Mouse (Mus musculus) hindbrain, embryonic 16.5 days (tissue): ENCODE measurements around the gene Wnk4. TPM values are rescaled to one million over a fixed set of nuclear protein-coding genes. Genes with fewer than 3 reads are reported as not detected.
"Not testable (repeated sequence)": the region's sequence is repeated elsewhere in the genome, so short reads cannot be mapped to it uniquely, and the experiment has no call there.

Source experiments
- ATAC-seq: fragments of 200-750 bp; cut with Nextera tagmentation; 2 replicates; pipeline ENCODE4 v1.8.0; 2017; ENCODE audit warnings: moderate TSS enrichment, moderate library complexity
- H3K27ac ChIP-seq: fragments of 300-500 bp; sonication (generic); 2 replicates; pipeline ENCODE4 v1.5.1; 2014; ENCODE audit warnings: low read depth, mild to moderate bottlenecking, control low read depth, low read length, moderate library complexity
- H3K27me3 ChIP-seq: fragments of 300-500 bp; sonication (generic); replicated peaks from 2 replicates; pipeline ENCODE4 v1.6.1; 2014; ENCODE audit warnings: low read length; ENCODE audit not compliant: control insufficient read depth, insufficient read depth
- H3K36me3 ChIP-seq: fragments of 300-500 bp; sonication (generic); 2 replicates; pipeline ENCODE4 v1.6.1; 2014; ENCODE audit warnings: mild to moderate bottlenecking, low read length, moderate library complexity, mixed read lengths; ENCODE audit not compliant: control insufficient read depth, insufficient read depth
- H3K4me1 ChIP-seq: fragments of 300-500 bp; sonication (generic); 2 replicates; pipeline ENCODE4 v1.6.1; 2014; ENCODE audit warnings: low read depth, low read length; ENCODE audit not compliant: control insufficient read depth, insufficient read depth
- H3K4me2 ChIP-seq: fragments of 300-500 bp; sonication (generic); 2 replicates; pipeline ENCODE4 v1.6.1; 2014; ENCODE audit warnings: mild to moderate bottlenecking, low read length, control low read depth, moderate library complexity
- H3K4me3 ChIP-seq: fragments of 300-500 bp; sonication (generic); 2 replicates; pipeline ENCODE4 v1.5.1; 2014; ENCODE audit warnings: mild to moderate bottlenecking, low read length, control low read depth, moderate library complexity
- H3K9ac ChIP-seq: fragments of 300-500 bp; sonication (generic); 2 replicates; pipeline ENCODE4 v1.6.1; 2014; ENCODE audit warnings: low read depth, mild to moderate bottlenecking, control low read depth, low read length, moderate library complexity
- H3K9me3 ChIP-seq: fragments of 300-500 bp; sonication (generic); 2 replicates; pipeline ENCODE4 v1.6.1; 2014; ENCODE audit warnings: mild to moderate bottlenecking, low read length, moderate library complexity; ENCODE audit not compliant: control insufficient read depth
- WGBS: fragments of 180-500 bp; shearing (Covaris S2); extraction: QIAGEN DNeasy Blood & Tissue Kit; methylation state at CpG from one replicate; pipeline ENCODE4 v1.1.7; 2014; 5-methylcytosine and 5-hydroxymethylcytosine counted together
- polyA plus RNA-seq: library from polyadenylated mRNA; unstranded; fragments of >200 nt; fragmentation: Nextera tagmentation; extraction: Ambion mirVana; gene quantifications from 2 replicates; pipeline ENCODE4 v1.2.1, GENCODE M21; 2015

Gene Wnk4
- polyA plus RNA-seq, 1 experiment from 2014 or later, result 7.2 TPM

DNA sequence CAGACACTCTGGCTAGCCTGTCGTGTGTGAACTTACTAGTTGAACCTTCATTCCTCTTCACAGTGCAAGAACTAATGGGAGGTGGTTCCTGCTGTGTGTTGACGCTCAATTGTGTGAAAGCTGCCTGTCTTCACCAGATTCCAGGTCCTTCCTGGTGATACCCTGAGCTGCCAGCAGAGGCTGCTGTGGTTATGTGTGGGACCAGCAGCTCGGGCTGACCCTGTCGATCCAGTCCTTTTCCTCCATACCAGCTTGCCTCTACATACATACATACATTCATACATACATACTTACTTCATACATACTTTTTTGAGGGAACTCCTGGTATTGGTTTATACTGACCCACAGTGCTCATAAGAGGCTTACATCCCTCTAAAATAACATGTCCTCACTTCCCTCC lies 63.2 kb downstream of the Wnk4 start:
- H3K9me3 ChIP-seq, result no peaks in the 10 kb centered on the region
- no peak overlapping the region for H3K4me3 ChIP-seq
- H3K9ac ChIP-seq, result no peak overlapping the region
- H3K36me3 ChIP-seq, result peaks cover 33% of the 10 kb centered on the region
- WGBS, result 15% methylated on average over 4 of the region's 4 CpGs
- H3K27me3 ChIP-seq, result no peaks in the 10 kb centered on the region
- no peak overlapping the region for H3K27ac ChIP-seq
- no peak overlapping the region for H3K4me2 ChIP-seq
- ATAC-seq, result peak; percentile 79
- no peaks in the 10 kb centered on the region for H3K4me1 ChIP-seq

DNA sequence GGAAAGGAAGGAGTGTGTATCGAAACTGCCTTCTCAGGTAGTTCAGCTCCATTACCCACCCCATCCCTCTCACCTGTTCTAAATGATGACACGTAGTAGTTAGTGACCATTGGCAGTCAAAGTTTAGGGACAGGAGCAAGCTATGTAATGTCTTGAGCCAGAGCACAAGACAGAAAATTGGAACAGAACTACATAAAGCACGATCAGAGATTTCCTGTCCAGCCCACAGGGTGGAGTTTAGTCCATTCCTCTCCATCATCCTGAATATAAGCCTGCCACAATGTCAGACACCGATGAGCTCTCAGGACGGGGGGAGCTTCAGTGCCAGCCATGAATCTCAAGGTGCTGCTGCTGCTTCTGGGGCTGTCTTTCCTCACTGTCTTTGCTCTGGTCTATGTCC lies 64.4 kb downstream of the Wnk4 start, which contains the start of gene Aoc2:
Aoc2 (plus strand) TSS at position 301 of the 400 bp plus-strand sequence.
- peaks cover 29% of the 10 kb centered on the region for H3K36me3 ChIP-seq

DNA sequence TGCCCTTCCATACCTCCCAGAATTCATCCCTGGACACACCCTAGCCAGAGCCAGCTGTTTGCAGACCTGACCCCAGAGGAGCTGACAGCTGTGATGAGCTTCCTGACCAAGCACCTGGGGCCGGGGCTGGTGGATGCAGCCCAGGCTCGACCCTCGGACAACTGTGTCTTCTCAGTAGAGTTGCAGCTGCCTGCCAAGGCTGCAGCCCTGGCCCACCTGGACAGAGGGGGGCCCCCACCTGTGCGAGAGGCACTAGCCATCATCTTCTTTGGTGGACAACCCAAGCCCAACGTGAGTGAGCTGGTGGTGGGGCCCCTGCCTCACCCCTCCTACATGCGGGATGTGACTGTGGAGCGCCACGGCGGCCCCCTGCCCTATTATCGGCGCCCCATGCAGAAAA lies 64.8 kb downstream of the Wnk4 start:
- peaks cover 28% of the 10 kb centered on the region for H3K36me3 ChIP-seq
- WGBS, result 94% methylated on average over 11 of the region's 11 CpGs

More for the DNA sequence above, 64.4 kb downstream of the Wnk4 start, which contains the start of gene Aoc2:
- Histone ChIP-seq H3K4me3 (no peak within 1 kb of the TSS), H3K9me3 (no peaks in the 10 kb centered on the region), H3K27ac (no peak within 1 kb of the TSS), H3K4me1 (no peaks in the 10 kb centered on the region), H3K27me3 (no peaks in the 10 kb centered on the region), H3K9ac (no peak within 1 kb of the TSS), H3K4me2 (no peak within 1 kb of the TSS)
- WGBS, result 92% methylated on average over 5 of the region's 5 CpGs
- no peak for ATAC-seq

DNA sequence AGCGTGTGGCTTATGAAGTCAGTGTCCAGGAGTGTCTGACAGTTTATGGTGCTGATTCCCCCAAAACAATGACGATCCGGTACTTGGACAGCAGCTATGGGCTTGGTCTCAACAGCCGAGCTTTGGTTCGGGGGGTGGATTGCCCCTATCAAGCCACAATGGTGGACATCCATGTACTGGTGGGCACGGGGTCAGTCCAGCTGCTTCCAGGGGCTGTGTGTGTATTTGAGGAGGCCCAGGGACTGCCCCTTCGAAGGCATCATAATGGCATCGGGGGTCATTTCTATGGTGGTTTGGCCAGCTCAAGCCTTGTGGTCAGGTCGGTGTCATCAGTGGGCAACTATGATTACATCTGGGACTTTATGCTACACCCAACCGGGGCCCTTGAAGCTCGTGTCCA lies 65.8 kb downstream of the Wnk4 start:
- H3K4me2 ChIP-seq, result no peak overlapping the region
- ATAC-seq, result no peak
- no peaks in the 10 kb centered on the region for H3K9me3 ChIP-seq
- no peak overlapping the region for H3K9ac ChIP-seq
- H3K4me1 ChIP-seq, result no peaks in the 10 kb centered on the region
- WGBS, result 90% methylated on average over 11 of the region's 11 CpGs
- no peak overlapping the region for H3K27ac ChIP-seq
- peaks cover 21% of the 10 kb centered on the region for H3K36me3 ChIP-seq
- no peak overlapping the region for H3K4me3 ChIP-seq
- H3K27me3 ChIP-seq, result no peaks in the 10 kb centered on the region

More for the DNA sequence above, 64.8 kb downstream of the Wnk4 start:
- not testable (repeated sequence) for H3K27me3 ChIP-seq, H3K4me3 ChIP-seq, H3K9ac ChIP-seq, H3K4me1 ChIP-seq, H3K9me3 ChIP-seq, H3K4me2 ChIP-seq, H3K27ac ChIP-seq, ATAC-seq

Other genes starting within 250 kb of the Wnk4 start
- gene Naglu, start 190.6 kb upstream of the Wnk4 start, polyA plus RNA-seq, result 13.8 and 13.9 TPM in 2 replicates
- 0.26 and 0.50 TPM in 2 replicates for gene Hsd17b1, start 182.2 kb upstream of the Wnk4 start, polyA plus RNA-seq
- 42.5 and 45.9 TPM in 2 replicates for gene Coasy, start 178.0 kb upstream of the Wnk4 start, polyA plus RNA-seq
- gene Mlx, start 173.3 kb upstream of the Wnk4 start, polyA plus RNA-seq, result 91.5 and 101 TPM in 2 replicates
- gene Psmc3ip, start 165.1 kb upstream of the Wnk4 start, polyA plus RNA-seq, result 17.9 and 19.0 TPM in 2 replicates
- gene Retreg3, start 140.7 kb upstream of the Wnk4 start, polyA plus RNA-seq, result 22.8 and 24.3 TPM in 2 replicates
- gene Tubg1, start 140.6 kb upstream of the Wnk4 start, polyA plus RNA-seq, result 79.6 and 80.2 TPM in 2 replicates
- 56.9 and 60.3 TPM in 2 replicates for gene Tubg2, start 104.7 kb upstream of the Wnk4 start, polyA plus RNA-seq
- 8.7 and 11.2 TPM in 2 replicates for gene Cntnap1, start 90.0 kb upstream of the Wnk4 start, polyA plus RNA-seq
- 9.3 and 9.5 TPM in 2 replicates for gene Plekhh3, start 89.2 kb upstream of the Wnk4 start, polyA plus RNA-seq
- gene Ccr10, start 85.1 kb upstream of the Wnk4 start, polyA plus RNA-seq, result 0.32 and 0.60 TPM in 2 replicates
- 30.0 and 32.4 TPM in 2 replicates for gene Ezh1, start 34.1 kb upstream of the Wnk4 start, polyA plus RNA-seq
- 100 and 108 TPM in 2 replicates for gene Ramp2, start 14.5 kb upstream of the Wnk4 start, polyA plus RNA-seq
- 128 and 131 TPM in 2 replicates for gene Vps25, start 6.9 kb upstream of the Wnk4 start, polyA plus RNA-seq
- 0.83 and 1.0 TPM in 2 replicates for gene Cntd1, start 18.4 kb downstream of the Wnk4 start, polyA plus RNA-seq
- 226 and 232 TPM in 2 replicates for gene Coa3, start 18.5 kb downstream of the Wnk4 start, polyA plus RNA-seq
- 175 and 182 TPM in 2 replicates for gene Becn1, start 41.7 kb downstream of the Wnk4 start, polyA plus RNA-seq
- gene Psme3, start 55.6 kb downstream of the Wnk4 start, polyA plus RNA-seq, result 106 and 117 TPM in 2 replicates
- gene Aoc2, start 64.5 kb downstream of the Wnk4 start, polyA plus RNA-seq, result 0.93 and 2.1 TPM in 2 replicates
- 0.15 and 0.29 TPM in 2 replicates for gene Aoc3, start 70.0 kb downstream of the Wnk4 start, polyA plus RNA-seq
- not detected in 2 replicates for gene G6pc, start 107.0 kb downstream of the Wnk4 start, polyA plus RNA-seq
- 93.5 and 98.6 TPM in 2 replicates for gene Aarsd1, start 157.0 kb downstream of the Wnk4 start, polyA plus RNA-seq
- 8.1 and 9.5 TPM in 2 replicates for gene Gm27029, start 164.2 kb downstream of the Wnk4 start, polyA plus RNA-seq
- 30.7 and 33.6 TPM in 2 replicates for gene Rundc1, start 164.5 kb downstream of the Wnk4 start, polyA plus RNA-seq
- 3.1 and 3.9 TPM in 2 replicates for gene Ptges3l, start 164.8 kb downstream of the Wnk4 start, polyA plus RNA-seq
- gene Rpl27, start 181.7 kb downstream of the Wnk4 start, polyA plus RNA-seq, result 204 and 207 TPM in 2 replicates
- 3.9 and 4.8 TPM in 2 replicates for gene Ifi35, start 187.8 kb downstream of the Wnk4 start, polyA plus RNA-seq
- 83.2 and 90.6 TPM in 2 replicates for gene Rnd2, start 204.4 kb downstream of the Wnk4 start, polyA plus RNA-seq
- 125 and 134 TPM in 2 replicates for gene Vat1, start 205.7 kb downstream of the Wnk4 start, polyA plus RNA-seq